Mouse (Mus musculus): ENCODE measurements around the gene Trmt11. TPM values are rescaled to one million over a fixed set of nuclear protein-coding genes. Genes with fewer than 3 reads are reported as not detected.
"Not testable (repeated sequence)": the region's sequence is repeated elsewhere in the genome, so short reads cannot be mapped to it uniquely, and the experiment has no call there.

Trmt11 gene
- 10 to 100 TPM; 10.0 to 46.2 (median 32.3) TPM for total RNA-seq (2018; cell fraction: chromatin; rRNA removed)
- 1 to 10 TPM; 2.5 to 5.3 (median 4.4) TPM for total RNA-seq (2018; cell fraction: cytosol; rRNA removed)
- total RNA-seq (2018; cell fraction: nucleus; rRNA removed): 10 to 100 TPM in 23 of 26 experiments, 1 to 10 TPM in 3; 7.6 to 34.9 (median 18.2) TPM
- 4.8 to 7.8 TPM (median 6.3 TPM) in 3 replicates for polyA plus RNA-seq (2018)

GRCm38 (mm10) chr10:30600542-30600966 is at the start of gene Trmt11:
TSS of gene Trmt11 (minus strand) at chr10:30600749.
- Histone ChIP-seq H3K79me2 (ENCODE audit: inconsistent target) (peaks cover 32% of the 10 kb centered on the region), H3K36me3 (ENCODE audit: inconsistent target) (peaks cover 16% of the 10 kb centered on the region; the same call in 1 of the 2 replicates), H3K4me3 (ENCODE audit: inconsistent target) (peak within 1 kb of the TSS; percentile 90), H3K27ac (peak within 1 kb of the TSS; percentile 60)
- WGBS (ENCODE audit: missing documents): under 1% methylated on average over 24 of the region's 28 CpGs

- peaks cover 62% of the 10 kb centered on the region for H3K36me3 ChIP-seq (ENCODE audit: inconsistent target)
- H3K4me3 ChIP-seq (ENCODE audit: inconsistent target): no peak overlapping the region
- H3K27ac ChIP-seq: no peak overlapping the region
- H3K79me2 ChIP-seq (ENCODE audit: inconsistent target): no peaks in the 10 kb centered on the region
- WGBS (ENCODE audit: missing documents): 83% methylated on average over 2 of the region's 2 CpGs
Observed at GRCm38 (mm10) chr10:30647681-30648080, 47.1 kb upstream of the Trmt11 start.

DNA sequence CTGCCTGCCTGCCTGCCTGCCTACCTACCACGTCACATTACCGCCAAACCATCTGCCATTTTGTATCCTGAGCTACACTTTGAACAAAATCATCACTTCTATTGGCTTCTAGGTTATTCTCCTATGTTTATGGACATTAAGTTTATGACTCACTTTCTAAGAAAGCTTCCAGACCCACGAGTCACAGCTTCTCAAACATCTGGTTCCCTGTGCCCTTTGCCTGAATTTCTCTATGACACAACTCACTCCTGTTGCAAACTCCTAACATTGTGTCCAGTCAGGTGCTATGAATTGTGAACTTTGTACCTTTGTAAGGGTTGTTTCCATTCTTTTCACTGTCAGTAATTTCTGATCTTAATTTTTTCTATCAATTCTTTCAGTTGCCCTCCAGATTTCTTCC is 37.7 kb upstream of the Trmt11 start:
- Histone ChIP-seq H3K36me3 (ENCODE audit: inconsistent target) (no peaks in the 10 kb centered on the region), H3K27ac (no peak overlapping the region), H3K4me3 (ENCODE audit: inconsistent target) (no peak overlapping the region), H3K79me2 (ENCODE audit: inconsistent target) (no peaks in the 10 kb centered on the region)
- 94% methylated on average over 3 of the region's 3 CpGs for WGBS (ENCODE audit: missing documents)

DNA sequence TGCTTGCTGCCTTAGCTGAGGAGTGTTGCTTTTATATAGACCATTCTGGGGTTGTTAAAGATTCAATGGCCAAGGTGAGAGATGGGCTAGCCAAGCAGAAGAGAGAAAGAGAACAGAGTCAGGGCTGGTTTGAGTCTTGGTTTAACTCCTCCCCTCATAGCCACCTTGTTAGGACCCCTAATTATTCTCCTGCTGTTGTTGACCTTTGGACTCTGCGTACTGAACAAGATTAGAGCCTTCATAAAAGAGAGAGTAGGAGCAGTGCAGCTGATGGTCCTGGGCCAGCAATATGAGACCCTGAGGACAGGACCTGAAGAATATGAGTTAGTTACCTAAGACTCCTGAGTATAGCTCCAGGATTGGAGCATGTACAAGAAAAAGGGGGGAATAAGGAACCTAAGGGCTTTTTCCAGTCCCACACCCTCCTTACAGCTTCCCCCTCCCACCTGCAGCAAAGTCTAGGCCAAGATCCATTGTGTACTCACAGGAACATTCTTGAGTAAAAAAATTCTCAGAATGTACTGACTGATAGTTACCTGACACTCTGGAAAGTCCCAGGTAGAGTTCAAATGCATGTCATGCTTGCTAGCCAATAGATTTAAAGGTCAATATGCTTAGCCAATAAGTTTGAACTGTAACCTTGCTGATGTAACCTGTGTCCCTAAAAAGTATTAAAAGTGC is 36.1 kb upstream of the Trmt11 start:
- H3K27ac ChIP-seq: not testable (repeated sequence)

GRCm38 (mm10) chr10:30632718-30633117 is 32.2 kb upstream of the Trmt11 start:
- H3K36me3 ChIP-seq (ENCODE audit: inconsistent target): no peaks in the 10 kb centered on the region
- WGBS (ENCODE audit: missing documents): 90% methylated on average over 1 of the region's 1 CpGs
- H3K79me2 ChIP-seq (ENCODE audit: inconsistent target): no peaks in the 10 kb centered on the region
- no peak overlapping the region for H3K27ac ChIP-seq
- no peak overlapping the region for H3K4me3 ChIP-seq (ENCODE audit: inconsistent target)

More for the DNA sequence above, 36.1 kb upstream of the Trmt11 start:
- H3K79me2 ChIP-seq (ENCODE audit: inconsistent target); H3K4me3 ChIP-seq (ENCODE audit: inconsistent target); H3K36me3 ChIP-seq (ENCODE audit: inconsistent target): not testable (repeated sequence)
- 100% methylated on average over 1 of the region's 1 CpGs for WGBS (ENCODE audit: missing documents)

DNA sequence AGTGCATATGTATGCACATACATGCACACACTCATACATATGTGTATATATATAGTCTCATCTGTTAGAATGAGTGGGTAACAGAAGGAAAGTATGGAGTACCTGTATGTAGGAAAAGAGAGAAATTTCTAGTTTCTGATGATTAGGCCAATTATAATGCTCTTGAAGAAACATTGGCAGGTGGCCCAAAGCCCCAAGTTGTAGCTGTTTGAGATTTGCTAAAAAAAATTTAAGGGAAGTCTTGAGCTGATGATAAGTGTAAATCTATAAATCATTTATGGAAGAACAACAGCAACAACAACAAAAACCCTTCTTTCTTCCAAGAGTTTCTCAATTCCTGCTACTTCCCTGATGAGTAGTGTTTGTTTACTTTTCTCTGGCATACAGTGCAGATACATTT is 29.4 kb upstream of the Trmt11 start:
- no peaks in the 10 kb centered on the region for H3K36me3 ChIP-seq (ENCODE audit: inconsistent target)
- no peak overlapping the region for H3K4me3 ChIP-seq (ENCODE audit: inconsistent target)
- H3K27ac ChIP-seq: no peak overlapping the region
- no peaks in the 10 kb centered on the region for H3K79me2 ChIP-seq (ENCODE audit: inconsistent target)

- Histone ChIP-seq H3K27ac (no peak within 1 kb of the TSS), H3K79me2 (ENCODE audit: inconsistent target) (no peaks in the 10 kb centered on the region), H3K4me3 (ENCODE audit: inconsistent target) (no peak within 1 kb of the TSS), H3K36me3 (ENCODE audit: inconsistent target) (no peaks in the 10 kb centered on the region)
- whole genome bisulfite sequencing (ENCODE audit: missing documents): 92% methylated on average over 3 of the region's 3 CpGs
Observed at GRCm38 (mm10) chr10:30629513-30629912, 29.0 kb upstream of the Trmt11 start, which contains the start of gene Hint3. TSS of gene Hint3 (minus strand) at chr10:30629632.

- not testable (repeated sequence) for H3K36me3 ChIP-seq (ENCODE audit: inconsistent target); H3K79me2 ChIP-seq (ENCODE audit: inconsistent target); H3K4me3 ChIP-seq (ENCODE audit: inconsistent target); H3K27ac ChIP-seq
- WGBS (ENCODE audit: missing documents): 89% methylated on average over 11 of the region's 11 CpGs
Observed at GRCm38 (mm10) chr10:30628444-30628843, 27.9 kb upstream of the Trmt11 start.

- no peaks in the 10 kb centered on the region for H3K36me3 ChIP-seq (ENCODE audit: inconsistent target)
- H3K27ac ChIP-seq: no peak overlapping the region
- 0% methylated on average over 1 of the region's 1 CpGs for WGBS (ENCODE audit: missing documents)
- H3K79me2 ChIP-seq (ENCODE audit: inconsistent target): no peaks in the 10 kb centered on the region
- H3K4me3 ChIP-seq (ENCODE audit: inconsistent target): no peak overlapping the region
Observed at GRCm38 (mm10) chr10:30627548-30627947, 27.0 kb upstream of the Trmt11 start.

DNA sequence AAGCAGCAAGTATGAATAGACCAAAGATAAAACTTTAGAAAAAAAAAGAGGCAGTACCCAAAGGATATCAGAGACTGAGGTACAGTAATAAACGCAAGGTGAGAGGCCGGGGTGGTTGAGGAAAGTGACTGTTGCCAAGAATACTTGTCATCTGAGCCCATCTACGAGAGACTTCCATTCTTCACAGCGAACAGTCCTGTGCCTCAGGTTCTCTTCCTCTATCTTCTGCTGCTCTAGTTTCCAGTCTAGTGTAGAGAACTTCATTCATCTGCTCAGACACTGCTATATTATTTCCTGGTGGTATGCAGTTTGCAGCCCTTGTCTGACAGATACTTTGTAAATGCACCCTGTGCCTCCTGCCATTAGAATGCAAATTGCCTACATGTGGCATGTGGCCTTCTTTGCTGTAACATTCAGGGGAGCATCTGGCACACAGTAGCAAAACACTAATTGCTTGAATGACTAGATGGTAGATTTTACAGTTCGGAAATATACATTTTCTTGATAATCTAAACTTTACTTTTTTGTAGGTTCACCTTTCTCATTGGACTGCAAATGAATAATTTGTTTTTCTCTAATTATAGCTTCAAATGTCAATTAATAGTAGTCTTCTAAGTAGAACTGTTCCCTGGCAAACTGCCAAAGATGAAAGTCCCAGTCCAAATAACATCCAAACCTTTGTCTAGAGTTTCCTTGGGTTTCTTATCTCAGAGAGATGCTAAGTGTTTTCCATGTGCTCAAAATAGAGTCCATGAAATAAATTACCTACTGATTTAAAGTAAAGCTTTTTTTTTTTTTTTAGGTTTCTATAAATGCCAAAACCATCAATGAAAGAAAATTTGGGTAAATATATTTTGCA is 23.8 kb upstream of the Trmt11 start:
- Histone ChIP-seq H3K36me3 (ENCODE audit: inconsistent target) (no peaks in the 10 kb centered on the region), H3K4me3 (ENCODE audit: inconsistent target) (no peak overlapping the region), H3K27ac (no peak overlapping the region), H3K79me2 (ENCODE audit: inconsistent target) (no peaks in the 10 kb centered on the region)
- 94% methylated on average over 5 of the region's 5 CpGs for WGBS (ENCODE audit: missing documents)

GRCm38 (mm10) chr10:30622928-30623327 is 22.4 kb upstream of the Trmt11 start:
- Histone ChIP-seq H3K36me3 (ENCODE audit: inconsistent target) (no peaks in the 10 kb centered on the region), H3K4me3 (ENCODE audit: inconsistent target) (no peak overlapping the region), H3K79me2 (ENCODE audit: inconsistent target) (no peaks in the 10 kb centered on the region), H3K27ac (no peak overlapping the region)

DNA sequence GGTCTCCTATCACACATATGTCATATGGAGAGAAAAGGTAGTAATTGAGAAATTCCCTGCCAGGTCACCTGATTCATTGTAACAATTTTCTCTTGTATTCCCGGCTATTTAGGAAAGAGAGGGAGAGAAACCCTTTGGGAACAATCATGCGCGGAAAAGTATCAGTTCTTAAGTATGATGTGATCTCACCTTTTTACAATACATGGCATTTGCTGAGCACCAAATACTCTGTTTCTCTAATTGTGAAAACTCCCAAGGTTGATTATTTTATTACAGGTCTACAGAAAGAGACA is 18.3 kb upstream of the Trmt11 start:
- 53% methylated on average over 3 of the region's 3 CpGs for WGBS (ENCODE audit: missing documents)
- Histone ChIP-seq H3K4me3 (ENCODE audit: inconsistent target) (peak overlapping the region; percentile 57), H3K27ac (peak overlapping the region; percentile 81), H3K36me3 (ENCODE audit: inconsistent target) (no peaks in the 10 kb centered on the region), H3K79me2 (ENCODE audit: inconsistent target) (peaks cover 8% of the 10 kb centered on the region; the same call in 1 of the 2 replicates)

GRCm38 (mm10) chr10:30618091-30618917 is 17.8 kb upstream of the Trmt11 start:
- peaks cover 8% of the 10 kb centered on the region; the same call in 1 of the 2 replicates for H3K79me2 ChIP-seq (ENCODE audit: inconsistent target)
- H3K4me3 ChIP-seq (ENCODE audit: inconsistent target): peak overlapping the region; percentile 57
- peaks cover 5% of the 10 kb centered on the region for H3K36me3 ChIP-seq (ENCODE audit: inconsistent target)
- peak overlapping the region; percentile 81 for H3K27ac ChIP-seq
- WGBS (ENCODE audit: missing documents): 1% methylated on average over 49 of the region's 49 CpGs

GRCm38 (mm10) chr10:30613039-30613438 is 12.5 kb upstream of the Trmt11 start:
- WGBS (ENCODE audit: missing documents): 94% methylated on average over 4 of the region's 4 CpGs
- peaks cover 8% of the 10 kb centered on the region; the same call in 1 of the 2 replicates for H3K79me2 ChIP-seq (ENCODE audit: inconsistent target)
- H3K4me3 ChIP-seq (ENCODE audit: inconsistent target): no peak overlapping the region
- H3K36me3 ChIP-seq (ENCODE audit: inconsistent target): peaks cover 30% of the 10 kb centered on the region
- no peak overlapping the region for H3K27ac ChIP-seq

Measured in macrophage (primary cell).